Mouse (Mus musculus): Measurements from ENCODE around the gene Psapl1. TPM values are rescaled to one million over a fixed set of nuclear protein-coding genes. Genes with fewer than 3 reads are reported as not detected.

The Psapl1 gene
- polyA plus RNA-seq, 1 experiment from 2014 or later, result not detected

DNA sequence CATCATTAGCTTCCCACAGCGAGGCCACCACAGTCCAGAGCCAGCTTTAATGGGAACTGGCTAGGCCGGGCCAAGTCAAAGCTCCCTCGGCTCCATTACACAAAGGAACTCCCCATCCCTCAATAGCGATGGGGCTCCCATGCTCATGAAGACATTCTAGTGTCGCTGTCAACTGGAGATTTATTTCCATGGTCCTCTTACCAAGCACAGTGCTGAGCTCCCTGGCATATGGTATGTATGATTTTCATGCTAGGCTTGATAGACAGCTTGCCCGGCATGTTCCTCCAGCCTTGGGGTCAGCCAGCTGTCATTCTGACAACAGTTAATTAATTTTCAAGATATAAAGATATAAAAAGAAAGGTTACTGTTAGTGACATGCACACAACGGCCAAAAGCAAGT, 21.5 kb upstream of the Psapl1 start:
- 68% methylated on average over 7 of the region's 7 CpGs for WGBS
- Histone ChIP-seq H3K4me1 (peaks cover 6% of the 10 kb centered on the region; the same call in 1 of the 2 replicates), H3K9ac (no peak overlapping the region), H3K27me3 (replicated peaks) (no peaks in the 10 kb centered on the region), H3K4me3 (no peak overlapping the region), H3K27ac (no peak overlapping the region), H3K9me3 (no peaks in the 10 kb centered on the region), H3K4me2 (replicated peaks) (no peak overlapping the region), H3K36me3 (no peaks in the 10 kb centered on the region)
- no peak for ATAC-seq (ENCODE audit: low FRiP score, low read depth)

DNA sequence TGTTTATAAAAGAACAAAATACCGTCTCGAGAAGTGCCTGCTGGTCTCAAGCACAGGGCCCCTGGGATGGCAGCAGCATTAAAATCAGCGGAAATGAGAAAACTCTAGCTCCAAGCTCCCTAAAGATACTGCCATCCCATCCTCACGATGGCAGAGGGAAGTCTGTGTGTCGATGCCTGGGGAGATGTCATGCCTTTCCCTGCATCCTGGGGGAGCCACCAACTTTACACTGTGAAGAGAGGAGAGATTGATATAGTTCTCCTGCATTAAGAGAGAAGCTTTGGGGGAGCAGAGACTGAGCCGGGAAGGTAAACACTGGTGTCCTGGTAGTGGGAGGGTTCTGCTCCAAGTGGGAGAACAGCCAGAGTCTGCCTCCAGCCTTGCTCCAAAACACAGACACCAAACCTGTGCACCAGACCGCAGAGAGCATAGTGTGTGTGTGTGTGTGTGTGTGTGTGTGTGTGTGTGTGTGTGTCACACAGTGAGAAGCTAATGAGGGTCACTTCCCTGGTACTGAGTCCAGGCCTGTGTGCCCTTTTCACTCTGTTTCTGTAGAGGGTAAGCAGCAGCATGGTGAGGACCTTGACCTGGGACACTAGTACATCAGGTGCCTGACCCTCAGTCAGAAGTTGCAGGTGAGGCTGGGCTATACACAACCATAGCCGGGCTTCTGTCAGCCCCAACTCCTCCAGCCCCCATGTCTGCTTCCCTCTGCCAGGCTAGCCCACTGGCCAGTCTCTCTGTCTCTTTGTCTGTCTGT, 17.3 kb upstream of the Psapl1 start:
- ATAC-seq (ENCODE audit: low FRiP score, low read depth), result no peak
- H3K9ac ChIP-seq, result no peak overlapping the region
- H3K4me3 ChIP-seq, result no peak overlapping the region
- no peaks in the 10 kb centered on the region for H3K27me3 ChIP-seq (replicated peaks)
- H3K36me3 ChIP-seq, result no peaks in the 10 kb centered on the region
- H3K4me2 ChIP-seq (replicated peaks), result no peak overlapping the region
- no peaks in the 10 kb centered on the region for H3K9me3 ChIP-seq
- peaks cover 6% of the 10 kb centered on the region; the same call in 1 of the 2 replicates for H3K4me1 ChIP-seq
- no peak overlapping the region for H3K27ac ChIP-seq
- 71% methylated on average over 8 of the region's 8 CpGs for WGBS

DNA sequence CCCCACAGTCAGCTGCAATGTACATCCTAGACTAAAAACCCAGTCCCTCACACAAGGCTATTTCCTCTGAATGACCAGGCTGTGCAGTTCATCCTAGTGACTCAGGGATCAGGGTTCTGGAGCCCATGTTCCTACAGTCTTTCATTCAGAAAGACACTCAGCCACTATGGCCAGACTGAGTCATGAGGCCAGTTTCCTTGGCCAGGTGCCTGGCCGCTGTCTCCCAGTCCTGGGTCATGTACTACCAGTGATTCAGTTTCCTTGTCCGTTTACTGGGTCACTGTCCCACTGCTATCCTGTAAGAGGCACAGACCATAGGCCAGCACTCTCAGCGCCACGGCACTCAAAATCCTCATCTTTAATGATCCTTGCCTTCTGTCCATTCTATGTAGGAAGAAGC, 15.5 kb upstream of the Psapl1 start:
- H3K9ac ChIP-seq, result no peak overlapping the region
- no peak overlapping the region for H3K4me3 ChIP-seq
- H3K27me3 ChIP-seq (replicated peaks), result no peaks in the 10 kb centered on the region
- no peak overlapping the region for H3K27ac ChIP-seq
- no peak for ATAC-seq (ENCODE audit: low FRiP score, low read depth)
- H3K4me1 ChIP-seq, result no peaks in the 10 kb centered on the region; the same call in 1 of the 2 replicates
- H3K4me2 ChIP-seq (replicated peaks), result no peak overlapping the region
- no peaks in the 10 kb centered on the region for H3K36me3 ChIP-seq
- WGBS, result 88% methylated on average over 4 of the region's 4 CpGs
- no peaks in the 10 kb centered on the region for H3K9me3 ChIP-seq

DNA sequence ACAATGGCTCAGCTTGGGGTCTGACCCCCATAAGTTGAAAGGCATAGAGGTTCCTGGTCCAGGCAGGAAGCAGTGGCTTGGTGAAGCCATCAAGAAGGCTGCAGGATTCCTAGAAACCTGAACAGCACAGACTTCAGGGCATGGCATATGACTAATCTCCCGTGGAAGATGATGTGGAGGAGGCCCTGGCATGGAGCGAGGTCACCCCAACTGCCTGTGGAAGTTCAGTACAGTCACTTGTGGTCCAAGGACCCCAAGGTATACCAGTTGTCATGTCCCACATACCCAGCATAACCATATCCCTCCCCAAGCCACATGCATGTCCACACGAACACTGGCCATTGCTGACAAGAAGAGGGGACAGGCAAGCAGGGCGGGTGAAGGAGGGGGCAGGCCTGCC, 12.5 kb upstream of the Psapl1 start:
- Histone ChIP-seq H3K9me3 (no peaks in the 10 kb centered on the region), H3K9ac (no peak overlapping the region), H3K27ac (no peak overlapping the region), H3K4me3 (no peak overlapping the region), H3K4me2 (replicated peaks) (no peak overlapping the region), H3K4me1 (peaks cover 11% of the 10 kb centered on the region), H3K36me3 (no peaks in the 10 kb centered on the region), H3K27me3 (replicated peaks) (no peaks in the 10 kb centered on the region)
- no peak for ATAC-seq (ENCODE audit: low FRiP score, low read depth)
- 95% methylated on average over 4 of the region's 4 CpGs for WGBS

DNA sequence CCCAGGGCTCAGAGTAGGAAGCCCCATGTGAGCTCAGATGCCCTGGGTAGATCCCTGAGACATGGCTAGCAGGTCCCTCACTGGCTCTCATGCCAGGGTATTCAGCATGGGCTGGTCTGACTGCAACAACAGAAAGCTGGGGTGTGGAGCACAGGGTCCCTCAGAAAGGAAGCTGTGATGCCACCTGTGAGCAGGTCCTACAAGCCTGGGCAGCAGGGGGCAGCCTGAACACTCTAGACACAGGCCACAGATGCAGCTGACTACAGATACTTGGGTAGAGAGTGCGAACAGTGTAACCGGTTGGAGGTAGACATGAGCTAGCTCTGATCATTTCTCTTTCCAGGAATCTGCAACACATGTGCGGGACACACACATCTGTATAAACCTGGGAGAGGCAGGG, 11.9 kb upstream of the Psapl1 start:
- Histone ChIP-seq H3K4me1 (peaks cover 11% of the 10 kb centered on the region), H3K9me3 (no peaks in the 10 kb centered on the region), H3K36me3 (no peaks in the 10 kb centered on the region), H3K27me3 (replicated peaks) (no peaks in the 10 kb centered on the region), H3K9ac (no peak overlapping the region), H3K4me3 (no peak overlapping the region), H3K4me2 (replicated peaks) (no peak overlapping the region), H3K27ac (no peak overlapping the region)
- WGBS, result 88% methylated on average over 3 of the region's 3 CpGs
- no peak for ATAC-seq (ENCODE audit: low FRiP score, low read depth)

DNA sequence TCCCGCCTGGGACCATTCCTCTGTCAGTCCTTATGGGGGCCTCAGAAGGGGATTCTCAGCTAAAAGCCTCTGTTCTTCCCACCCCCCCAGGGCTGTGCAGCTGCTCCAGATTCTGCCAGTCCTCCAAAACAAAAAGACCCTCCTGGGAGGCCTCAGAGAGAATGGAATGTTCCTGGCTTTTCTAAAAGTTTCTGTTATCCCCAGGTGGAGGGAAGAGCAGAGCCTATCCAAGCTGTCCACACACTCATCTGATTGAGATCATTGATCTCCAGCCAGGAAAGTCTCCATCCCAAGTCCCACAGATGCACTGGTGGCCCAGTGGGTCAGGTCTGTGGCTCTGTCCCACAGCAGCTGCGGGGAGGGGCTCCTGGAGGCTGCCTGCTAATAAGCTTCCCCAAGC, 11.1 kb upstream of the Psapl1 start:
- peaks cover 11% of the 10 kb centered on the region for H3K4me1 ChIP-seq
- no peak overlapping the region for H3K4me3 ChIP-seq
- H3K27ac ChIP-seq, result no peak overlapping the region
- H3K9me3 ChIP-seq, result no peaks in the 10 kb centered on the region
- H3K36me3 ChIP-seq, result no peaks in the 10 kb centered on the region
- ATAC-seq (ENCODE audit: low FRiP score, low read depth), result no peak
- H3K27me3 ChIP-seq (replicated peaks), result no peaks in the 10 kb centered on the region
- no peak overlapping the region for H3K4me2 ChIP-seq (replicated peaks)
- no peak overlapping the region for H3K9ac ChIP-seq
- WGBS, result 86% methylated on average over 2 of the region's 2 CpGs

DNA sequence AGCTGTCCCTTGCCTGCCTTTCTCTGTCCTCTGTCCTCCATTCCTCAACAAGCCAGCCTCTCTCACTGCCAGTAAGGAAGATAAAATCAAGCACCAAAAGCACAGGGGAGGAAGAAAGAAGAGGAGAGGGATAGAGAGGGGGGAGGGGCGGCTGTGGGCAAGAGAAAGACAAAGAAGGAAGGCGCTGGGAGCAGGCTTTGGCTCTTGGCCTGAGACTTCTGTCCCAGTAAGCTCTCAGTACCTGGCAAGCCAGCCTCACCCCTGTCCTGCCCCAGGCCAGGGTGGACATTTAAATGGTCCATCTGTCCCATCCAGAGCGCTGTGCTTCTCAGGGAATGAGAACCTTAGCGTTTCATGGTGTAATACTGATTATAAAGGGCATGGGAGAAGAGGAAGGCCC, 9.2 kb upstream of the Psapl1 start:
- no peak overlapping the region for H3K27ac ChIP-seq
- no peak overlapping the region for H3K4me3 ChIP-seq
- no peaks in the 10 kb centered on the region for H3K27me3 ChIP-seq (replicated peaks)
- H3K4me2 ChIP-seq (replicated peaks), result no peak overlapping the region
- H3K4me1 ChIP-seq, result peaks cover 11% of the 10 kb centered on the region
- 50% methylated on average over 4 of the region's 4 CpGs for WGBS
- no peak for ATAC-seq (ENCODE audit: low FRiP score, low read depth)
- no peaks in the 10 kb centered on the region for H3K9me3 ChIP-seq
- no peaks in the 10 kb centered on the region for H3K36me3 ChIP-seq
- no peak overlapping the region for H3K9ac ChIP-seq

DNA sequence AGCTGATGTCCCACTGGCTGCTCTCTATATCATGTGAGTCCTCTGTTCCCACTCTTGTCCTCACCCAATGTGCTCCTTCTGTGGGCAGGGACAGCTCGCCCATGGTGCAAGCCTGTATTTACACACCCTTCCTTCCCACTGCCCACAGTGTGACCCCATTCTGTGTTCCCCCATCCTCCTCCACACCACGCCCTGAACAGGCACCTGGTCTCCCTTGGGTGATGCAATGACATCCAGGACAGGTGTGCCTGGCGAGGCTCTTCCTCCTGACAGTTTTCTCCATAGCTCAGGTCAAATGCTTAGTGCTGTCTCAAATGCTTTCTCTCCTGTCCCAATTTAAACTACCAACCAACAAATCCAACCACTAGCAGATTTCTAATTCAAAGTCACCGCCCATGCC, 8.4 kb upstream of the Psapl1 start:
- Histone ChIP-seq H3K27me3 (replicated peaks) (no peaks in the 10 kb centered on the region), H3K27ac (no peak overlapping the region), H3K4me2 (replicated peaks) (no peak overlapping the region), H3K36me3 (no peaks in the 10 kb centered on the region), H3K4me1 (peaks cover 11% of the 10 kb centered on the region), H3K4me3 (no peak overlapping the region), H3K9me3 (no peaks in the 10 kb centered on the region), H3K9ac (no peak overlapping the region)
- ATAC-seq (ENCODE audit: low FRiP score, low read depth), result no peak
- 89% methylated on average over 4 of the region's 4 CpGs for WGBS

DNA sequence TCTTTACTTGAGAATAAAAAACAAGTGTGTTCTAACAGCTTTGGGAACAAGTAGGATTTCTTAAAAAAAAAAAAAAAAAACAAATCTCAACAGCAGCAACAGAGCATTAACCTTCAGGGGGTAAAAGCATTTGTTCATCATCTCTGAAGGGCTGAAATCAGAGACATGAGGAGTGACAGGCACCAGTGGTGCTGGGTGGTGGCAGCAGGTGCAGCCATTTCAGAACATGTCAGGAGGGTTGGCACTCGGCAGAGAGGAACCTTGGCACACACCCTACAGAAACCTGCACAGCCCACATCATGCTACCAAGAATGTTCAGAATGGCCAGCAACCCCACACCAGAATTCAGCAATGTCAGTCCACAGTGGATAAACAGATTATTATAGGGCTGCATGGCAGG, 4.3 kb upstream of the Psapl1 start:
- Histone ChIP-seq H3K4me2 (replicated peaks) (no peak overlapping the region), H3K9me3 (no peaks in the 10 kb centered on the region), H3K27me3 (replicated peaks) (no peaks in the 10 kb centered on the region), H3K36me3 (no peaks in the 10 kb centered on the region), H3K9ac (no peak overlapping the region), H3K27ac (no peak overlapping the region), H3K4me1 (peaks cover 8% of the 10 kb centered on the region), H3K4me3 (no peak overlapping the region)
- no peak for ATAC-seq (ENCODE audit: low FRiP score, low read depth)
- WGBS, result 96% methylated on average over 1 of the region's 1 CpGs

DNA sequence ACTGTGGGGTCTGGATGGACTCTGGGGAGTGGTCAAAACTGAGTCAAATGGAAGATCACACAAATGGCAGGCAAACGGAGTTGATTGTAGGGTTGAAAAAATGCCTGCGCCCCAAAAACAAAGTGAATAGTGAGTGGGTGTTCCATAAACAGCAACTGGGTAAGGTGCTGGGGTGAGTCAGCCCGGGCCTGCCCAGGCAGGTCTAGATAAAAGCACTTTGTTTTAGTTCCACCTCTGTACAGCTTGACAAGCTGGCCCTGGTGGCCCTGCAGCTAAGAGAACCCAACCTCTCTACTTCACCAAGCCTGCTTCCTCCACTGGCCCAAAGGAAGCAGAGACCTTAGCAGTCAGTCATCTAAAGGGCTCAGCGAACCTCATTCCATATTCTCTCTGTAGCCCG, 1.0 kb upstream of the Psapl1 start:
- Histone ChIP-seq H3K27ac (no peak overlapping the region), H3K4me1 (no peaks in the 10 kb centered on the region), H3K4me3 (no peak overlapping the region), H3K27me3 (replicated peaks) (no peaks in the 10 kb centered on the region), H3K4me2 (replicated peaks) (no peak overlapping the region), H3K9ac (no peak overlapping the region), H3K36me3 (no peaks in the 10 kb centered on the region), H3K9me3 (no peaks in the 10 kb centered on the region)
- WGBS, result 87% methylated on average over 5 of the region's 5 CpGs
- no peak for ATAC-seq (ENCODE audit: low FRiP score, low read depth)

DNA sequence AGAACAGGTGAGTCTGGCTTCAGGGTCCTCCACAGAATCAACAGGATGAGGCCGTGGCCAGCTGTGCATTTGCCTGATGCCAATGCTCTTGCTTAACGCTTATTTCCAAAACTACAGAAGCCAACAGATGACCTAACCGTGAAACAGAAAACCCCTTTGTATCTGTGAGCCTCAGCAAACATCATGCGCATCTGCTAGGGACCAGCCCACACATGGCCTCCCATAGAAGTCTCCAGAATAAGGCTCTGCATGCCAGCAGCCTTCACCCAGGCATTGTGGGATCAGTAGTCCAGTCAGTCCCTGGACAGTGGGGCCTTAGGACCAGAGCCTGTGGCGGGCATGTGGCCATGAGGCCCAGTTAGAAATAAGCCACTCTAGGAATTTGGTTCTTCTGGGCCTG, 400 bp upstream of the Psapl1 start:
- WGBS, result 80% methylated on average over 5 of the region's 5 CpGs

DNA sequence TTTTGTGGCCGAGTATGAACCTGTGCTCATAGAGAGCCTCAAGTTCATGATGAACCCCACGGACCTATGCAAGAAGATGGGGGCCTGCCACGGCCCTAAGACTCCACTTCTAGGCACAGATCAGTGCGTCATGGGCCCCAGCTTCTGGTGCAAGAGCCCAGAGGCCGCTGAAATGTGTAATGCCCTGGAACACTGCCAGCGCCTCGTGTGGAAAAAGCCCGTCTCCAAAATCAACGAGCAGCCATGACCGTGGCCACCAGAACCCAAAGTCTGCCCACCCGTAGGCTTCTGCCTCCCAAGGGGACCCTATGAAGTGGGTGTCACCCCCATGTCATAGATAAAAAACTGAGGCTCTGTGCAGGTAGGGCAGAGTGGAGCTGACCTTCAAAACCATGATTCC, 1.6 kb downstream of the Psapl1 start:
- no peak overlapping the region for H3K9ac ChIP-seq
- no peak overlapping the region for H3K4me3 ChIP-seq
- no peaks in the 10 kb centered on the region for H3K4me1 ChIP-seq
- no peak overlapping the region for H3K4me2 ChIP-seq (replicated peaks)
- no peaks in the 10 kb centered on the region for H3K27me3 ChIP-seq (replicated peaks)
- no peaks in the 10 kb centered on the region for H3K9me3 ChIP-seq
- no peak for ATAC-seq (ENCODE audit: low FRiP score, low read depth)
- 91% methylated on average over 11 of the region's 11 CpGs for WGBS
- H3K27ac ChIP-seq, result no peak overlapping the region
- no peaks in the 10 kb centered on the region for H3K36me3 ChIP-seq

More for the DNA sequence above, 400 bp upstream of the Psapl1 start:
- no peaks in the 10 kb centered on the region for H3K36me3 ChIP-seq
- no peak overlapping the region for H3K27ac ChIP-seq
- H3K4me1 ChIP-seq, result no peaks in the 10 kb centered on the region
- H3K4me3 ChIP-seq, result no peak overlapping the region
- H3K9ac ChIP-seq, result no peak overlapping the region
- no peaks in the 10 kb centered on the region for H3K27me3 ChIP-seq (replicated peaks)
- no peak for ATAC-seq (ENCODE audit: low FRiP score, low read depth)
- no peak overlapping the region for H3K4me2 ChIP-seq (replicated peaks)
- no peaks in the 10 kb centered on the region for H3K9me3 ChIP-seq

DNA sequence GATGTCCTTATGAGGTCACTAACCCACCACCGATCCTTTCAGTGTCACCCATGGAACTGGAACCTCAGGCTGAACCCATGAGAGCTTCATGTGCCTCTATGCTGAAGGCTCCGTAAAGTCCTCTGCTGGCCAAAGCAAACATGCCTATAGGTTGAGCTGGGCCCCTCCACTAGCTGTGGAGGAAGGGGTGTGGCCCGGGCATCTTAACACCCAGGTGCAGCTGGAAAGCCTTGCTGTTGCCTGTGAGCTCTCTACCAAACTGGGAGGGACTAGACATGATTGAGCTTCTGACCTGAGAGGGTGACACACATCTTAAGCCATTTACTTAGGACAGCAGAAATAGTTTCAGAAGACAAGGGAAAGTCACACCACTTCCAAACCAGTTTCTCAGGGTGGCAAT, 5.0 kb downstream of the Psapl1 start:
- 81% methylated on average over 3 of the region's 3 CpGs for WGBS
- Histone ChIP-seq H3K36me3 (no peaks in the 10 kb centered on the region), H3K27me3 (replicated peaks) (no peaks in the 10 kb centered on the region), H3K4me1 (no peaks in the 10 kb centered on the region), H3K4me2 (replicated peaks) (no peak overlapping the region), H3K4me3 (no peak overlapping the region), H3K27ac (no peak overlapping the region), H3K9me3 (peaks cover 1% of the 10 kb centered on the region; the same call in 1 of the 2 replicates), H3K9ac (no peak overlapping the region)
- no peak for ATAC-seq (ENCODE audit: low FRiP score, low read depth)
